Mouse (Mus musculus): Measurements from ENCODE around the gene Ifnab. TPM values are rescaled to one million over a fixed set of nuclear protein-coding genes. Genes with fewer than 3 reads are reported as not detected.

The Ifnab gene
- polyA plus RNA-seq (2016; fragmentation: Nextera tagmentation; extraction: Ambion mirVana) = not detected in 2 replicates

GRCm38 (mm10) chr4:88691259-88691658 lies at the start of gene Ifnab:
Gene Ifnab, minus strand, starts transcription at chr4:88691359.
- Histone ChIP-seq H3K4me3 (no peak within 1 kb of the TSS), H3K9ac (no peak within 1 kb of the TSS), H3K36me3 (no peaks in the 10 kb centered on the region), H3K4me2 (replicated peaks) (no peak within 1 kb of the TSS), H3K9me3 (no peaks in the 10 kb centered on the region), H3K27ac (no peak within 1 kb of the TSS), H3K4me1 (no peaks in the 10 kb centered on the region), H3K27me3 (replicated peaks) (no peaks in the 10 kb centered on the region)
- ATAC-seq (ENCODE audit: low FRiP score, low read depth) = no peak
- 72% methylated on average over 2 of the region's 2 CpGs for WGBS

GRCm38 (mm10) chr4:88739036-88739435 lies 47.9 kb upstream of the Ifnab start:
- Histone ChIP-seq H3K27ac (no peak overlapping the region), H3K9me3 (no peaks in the 10 kb centered on the region), H3K27me3 (replicated peaks) (no peaks in the 10 kb centered on the region), H3K4me1 (no peaks in the 10 kb centered on the region), H3K36me3 (no peaks in the 10 kb centered on the region), H3K4me3 (no peak overlapping the region), H3K9ac (no peak overlapping the region), H3K4me2 (replicated peaks) (no peak overlapping the region)
- 94% methylated on average over 6 of the region's 6 CpGs for WGBS
- ATAC-seq (ENCODE audit: low FRiP score, low read depth) = no peak

GRCm38 (mm10) chr4:88738480-88738879 lies 47.3 kb upstream of the Ifnab start:
- H3K9ac ChIP-seq = no peak overlapping the region
- 6% methylated on average over 2 of the region's 2 CpGs for WGBS
- ATAC-seq (ENCODE audit: low FRiP score, low read depth) = 0 out of 2 replicates have a peak, but pooled peaks have one; percentile 41

GRCm38 (mm10) chr4:88727324-88727723 lies 36.2 kb upstream of the Ifnab start:
- WGBS = 0% methylated on average over 1 of the region's 1 CpGs
- Histone ChIP-seq H3K9me3 (no peaks in the 10 kb centered on the region), H3K9ac (no peak overlapping the region), H3K36me3 (no peaks in the 10 kb centered on the region), H3K27ac (no peak overlapping the region), H3K27me3 (replicated peaks) (no peaks in the 10 kb centered on the region), H3K4me1 (no peaks in the 10 kb centered on the region), H3K4me3 (no peak overlapping the region), H3K4me2 (replicated peaks) (no peak overlapping the region)
- ATAC-seq (ENCODE audit: low FRiP score, low read depth) = no peak

More at GRCm38 (mm10) chr4:88738480-88738879, 47.3 kb upstream of the Ifnab start:
- no peaks in the 10 kb centered on the region for H3K4me1 ChIP-seq
- no peaks in the 10 kb centered on the region for H3K9me3 ChIP-seq
- H3K4me2 ChIP-seq (replicated peaks) = no peak overlapping the region
- H3K36me3 ChIP-seq = no peaks in the 10 kb centered on the region
- H3K27ac ChIP-seq = no peak overlapping the region
- no peak overlapping the region for H3K4me3 ChIP-seq
- no peaks in the 10 kb centered on the region for H3K27me3 ChIP-seq (replicated peaks)

- Histone ChIP-seq H3K9me3 (no peaks in the 10 kb centered on the region), H3K4me3 (no peak overlapping the region), H3K27me3 (replicated peaks) (no peaks in the 10 kb centered on the region), H3K4me2 (replicated peaks) (no peak overlapping the region), H3K36me3 (no peaks in the 10 kb centered on the region), H3K4me1 (no peaks in the 10 kb centered on the region), H3K27ac (no peak overlapping the region), H3K9ac (no peak overlapping the region)
- ATAC-seq (ENCODE audit: low FRiP score, low read depth) = no peak
- whole genome bisulfite sequencing = 87% methylated on average over 6 of the region's 6 CpGs
These were observed 35.6 kb upstream of the Ifnab start for GRCm38 (mm10) chr4:88726727-88727126.

- 56% methylated on average over 8 of the region's 8 CpGs for WGBS
These were observed 32.4 kb upstream of the Ifnab start for GRCm38 (mm10) chr4:88723497-88724090.

GRCm38 (mm10) chr4:88721791-88722721 lies 30.9 kb upstream of the Ifnab start, which contains the start of the genes Gm26566 and Klhl9:
Gene Gm26566, plus strand, starts transcription at chr4:88721805.
Gene Klhl9, minus strand, starts transcription at chr4:88722465.
- H3K27me3 ChIP-seq (replicated peaks) = no peaks in the 10 kb centered on the region
- H3K9me3 ChIP-seq = no peaks in the 10 kb centered on the region
- peak within 1 kb of the TSS; percentile 97 for H3K27ac ChIP-seq
- peak within 1 kb of the TSS; percentile 69 for H3K4me2 ChIP-seq (replicated peaks)
- peak; percentile 97 for ATAC-seq (ENCODE audit: low FRiP score, low read depth)
- peak within 1 kb of the TSS; percentile 99 for H3K9ac ChIP-seq
- H3K4me3 ChIP-seq = peak within 1 kb of the TSS; percentile 86
- H3K36me3 ChIP-seq = peaks cover 13% of the 10 kb centered on the region
- H3K4me1 ChIP-seq = peaks cover 26% of the 10 kb centered on the region
- under 1% methylated on average over 82 of the region's 82 CpGs for WGBS

More at GRCm38 (mm10) chr4:88723497-88724090, 32.4 kb upstream of the Ifnab start:
- ATAC-seq (ENCODE audit: low FRiP score, low read depth) = no peak
- H3K4me3 ChIP-seq = no peak overlapping the region
- no peaks in the 10 kb centered on the region for H3K27me3 ChIP-seq (replicated peaks)
- no peak overlapping the region for H3K9ac ChIP-seq
- H3K36me3 ChIP-seq = peaks cover 8% of the 10 kb centered on the region
- no peak overlapping the region for H3K4me2 ChIP-seq (replicated peaks)
- no peaks in the 10 kb centered on the region for H3K9me3 ChIP-seq
- no peak overlapping the region for H3K27ac ChIP-seq
- H3K4me1 ChIP-seq = peaks cover 21% of the 10 kb centered on the region

GRCm38 (mm10) chr4:88718715-88719114 lies 27.6 kb upstream of the Ifnab start:
- H3K27ac ChIP-seq = no peak overlapping the region
- H3K9ac ChIP-seq = no peak overlapping the region
- peak overlapping the region; percentile 13 for H3K4me3 ChIP-seq
- WGBS = 73% methylated on average over 1 of the region's 1 CpGs
- H3K36me3 ChIP-seq = peaks cover 37% of the 10 kb centered on the region
- H3K4me1 ChIP-seq = peaks cover 26% of the 10 kb centered on the region
- H3K4me2 ChIP-seq (replicated peaks) = peak overlapping the region; percentile 57
- H3K9me3 ChIP-seq = no peaks in the 10 kb centered on the region
- no peaks in the 10 kb centered on the region for H3K27me3 ChIP-seq (replicated peaks)
- no peak for ATAC-seq (ENCODE audit: low FRiP score, low read depth)

- peaks cover 32% of the 10 kb centered on the region for H3K36me3 ChIP-seq
These were observed 23.9 kb upstream of the Ifnab start for GRCm38 (mm10) chr4:88715059-88715458.

GRCm38 (mm10) chr4:88714281-88714680 lies 23.1 kb upstream of the Ifnab start:
- Histone ChIP-seq H3K27ac (no peak overlapping the region), H3K4me2 (replicated peaks) (no peak overlapping the region), H3K9me3 (no peaks in the 10 kb centered on the region), H3K9ac (no peak overlapping the region), H3K27me3 (replicated peaks) (no peaks in the 10 kb centered on the region), H3K4me1 (peaks cover 9% of the 10 kb centered on the region), H3K36me3 (peaks cover 30% of the 10 kb centered on the region), H3K4me3 (no peak overlapping the region)
- 85% methylated on average over 1 of the region's 1 CpGs for WGBS
- no peak for ATAC-seq (ENCODE audit: low FRiP score, low read depth)

More at GRCm38 (mm10) chr4:88715059-88715458, 23.9 kb upstream of the Ifnab start:
- Histone ChIP-seq H3K27ac (no peak overlapping the region), H3K9me3 (no peaks in the 10 kb centered on the region), H3K9ac (no peak overlapping the region), H3K27me3 (replicated peaks) (no peaks in the 10 kb centered on the region), H3K4me2 (replicated peaks) (no peak overlapping the region), H3K4me1 (peaks cover 14% of the 10 kb centered on the region), H3K4me3 (no peak overlapping the region)
- ATAC-seq (ENCODE audit: low FRiP score, low read depth) = no peak

GRCm38 (mm10) chr4:88707128-88707826 lies 16.1 kb upstream of the Ifnab start:
- no peak overlapping the region for H3K9ac ChIP-seq
- no peak overlapping the region for H3K4me3 ChIP-seq
- no peak overlapping the region for H3K27ac ChIP-seq
- 91% methylated on average over 1 of the region's 1 CpGs for WGBS
- H3K4me1 ChIP-seq = no peaks in the 10 kb centered on the region
- no peaks in the 10 kb centered on the region for H3K9me3 ChIP-seq
- no peaks in the 10 kb centered on the region for H3K36me3 ChIP-seq
- no peak for ATAC-seq (ENCODE audit: low FRiP score, low read depth)
- H3K27me3 ChIP-seq (replicated peaks) = no peaks in the 10 kb centered on the region
- H3K4me2 ChIP-seq (replicated peaks) = no peak overlapping the region

- 51% methylated on average over 3 of the region's 3 CpGs for WGBS
- no peak for ATAC-seq (ENCODE audit: low FRiP score, low read depth)
These were observed 14.8 kb upstream of the Ifnab start for GRCm38 (mm10) chr4:88705924-88706323.

More at GRCm38 (mm10) chr4:88705924-88706323, 14.8 kb upstream of the Ifnab start:
- Histone ChIP-seq H3K4me2 (replicated peaks) (no peak overlapping the region), H3K36me3 (no peaks in the 10 kb centered on the region), H3K4me3 (no peak overlapping the region), H3K27ac (no peak overlapping the region), H3K4me1 (no peaks in the 10 kb centered on the region), H3K9me3 (no peaks in the 10 kb centered on the region), H3K27me3 (replicated peaks) (no peaks in the 10 kb centered on the region), H3K9ac (no peak overlapping the region)

Measured in neural tube, embryonic 12.5 days (tissue).